Mouse (Mus musculus): ENCODE measurements around the gene Blvrb. TPM values are rescaled to one million over a fixed set of nuclear protein-coding genes. Genes with fewer than 3 reads are reported as not detected.
A peak's percentile ranks its signal among the peaks of the same experiment; 100 is the strongest.

The Blvrb gene
- total RNA-seq, 2 experiments from 2014 or later: 38.2 to 40.8 TPM

DNA sequence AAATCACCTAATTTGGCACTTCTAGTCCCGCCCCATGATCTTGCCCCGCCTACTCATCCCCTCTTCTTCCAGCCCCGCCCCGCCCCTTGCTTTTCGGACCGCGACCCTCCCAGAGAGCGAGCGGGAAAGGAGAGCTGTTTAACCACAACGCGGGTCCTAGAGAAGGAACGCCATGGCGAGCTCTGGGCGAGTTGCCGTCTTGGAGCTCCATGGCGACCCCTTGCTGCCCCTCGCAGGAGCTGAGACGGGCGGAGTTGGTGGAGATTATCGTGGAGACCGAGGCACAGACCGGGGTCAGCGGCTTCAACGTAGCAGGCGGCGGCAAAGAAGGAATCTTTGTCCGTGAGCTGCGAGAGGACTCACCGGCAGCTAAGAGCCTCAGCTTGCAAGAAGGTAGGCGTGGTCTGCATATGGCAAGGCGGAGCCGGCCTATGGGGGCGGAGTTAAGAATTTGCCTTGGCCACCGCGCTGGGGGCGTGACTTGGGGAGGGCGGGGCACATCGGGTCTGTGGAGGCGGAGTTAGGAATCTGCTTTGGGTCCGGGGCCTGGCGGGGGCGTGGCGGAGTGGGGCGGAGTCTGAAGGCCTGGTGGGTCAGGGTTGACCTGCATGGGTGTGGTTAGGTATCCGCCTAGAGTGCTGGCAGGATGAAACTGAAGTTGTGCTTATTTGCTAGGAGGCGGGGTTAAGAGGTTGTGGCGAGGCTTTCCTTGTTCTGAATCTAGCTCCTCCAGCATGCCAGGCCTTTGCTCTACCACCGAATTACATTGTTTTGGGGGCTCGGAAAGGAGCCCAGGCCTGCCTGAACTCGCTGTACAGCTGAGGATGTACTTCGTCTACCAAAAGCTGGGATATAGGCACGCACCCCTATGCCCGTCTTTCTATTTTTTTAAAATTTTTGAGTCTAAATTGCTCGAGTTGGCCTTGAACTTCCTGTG lies 60.2 kb downstream of the Blvrb start:
- DNase-seq: peak; percentile 98 to 99
- intact Hi-C loops (cut with DNase I): loop anchor here (2.0 kb wide), 1 partner anchor 33 kb away; no protein-coding TSS in a partner anchor

DNA sequence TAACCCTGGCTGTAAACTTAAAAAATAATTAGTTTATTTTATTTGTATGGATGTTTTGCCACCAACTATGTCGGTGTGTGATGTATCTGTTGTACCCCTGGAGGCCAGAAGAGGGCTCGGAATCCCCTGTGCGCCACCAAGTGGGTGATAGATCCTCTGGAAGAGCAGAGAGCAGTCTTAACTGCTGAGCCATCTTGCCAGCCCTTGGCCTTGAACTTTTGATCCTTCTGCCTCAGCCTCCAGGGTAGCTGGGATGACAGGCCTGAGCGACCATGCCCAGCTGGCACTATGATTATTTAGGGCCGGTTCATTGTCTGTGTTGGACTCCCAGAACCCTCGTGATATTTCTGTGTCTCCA lies 60.8 kb downstream of the Blvrb start:
- DNase-seq: peak; percentile 72 to 76
- intact Hi-C loops (cut with DNase I): loop anchor here (2.0 kb wide), 1 partner anchor 34 kb away; no protein-coding TSS in a partner anchor

DNA sequence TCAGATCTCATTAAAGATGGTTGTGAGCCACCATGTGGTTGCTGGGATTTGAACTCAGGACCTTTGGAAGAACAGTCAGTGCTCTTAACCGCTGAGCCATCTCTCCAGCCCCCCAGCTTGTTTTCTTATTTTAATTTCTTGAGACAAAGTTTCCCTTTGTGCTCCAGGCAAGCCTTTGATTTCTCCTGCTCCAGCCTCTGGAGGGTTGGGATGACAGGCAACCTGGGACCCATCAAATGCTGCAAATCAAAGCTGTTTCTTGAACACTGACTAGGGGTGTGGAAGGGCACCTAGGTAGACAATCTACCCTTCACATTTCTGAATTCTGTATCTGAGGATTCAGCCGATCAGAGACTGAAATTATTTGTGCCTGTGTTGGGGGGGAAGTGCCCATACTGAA lies 63.0 kb downstream of the Blvrb start:
- no peak for DNase-seq
- intact Hi-C loops (cut with DNase I): no loop called here

DNA sequence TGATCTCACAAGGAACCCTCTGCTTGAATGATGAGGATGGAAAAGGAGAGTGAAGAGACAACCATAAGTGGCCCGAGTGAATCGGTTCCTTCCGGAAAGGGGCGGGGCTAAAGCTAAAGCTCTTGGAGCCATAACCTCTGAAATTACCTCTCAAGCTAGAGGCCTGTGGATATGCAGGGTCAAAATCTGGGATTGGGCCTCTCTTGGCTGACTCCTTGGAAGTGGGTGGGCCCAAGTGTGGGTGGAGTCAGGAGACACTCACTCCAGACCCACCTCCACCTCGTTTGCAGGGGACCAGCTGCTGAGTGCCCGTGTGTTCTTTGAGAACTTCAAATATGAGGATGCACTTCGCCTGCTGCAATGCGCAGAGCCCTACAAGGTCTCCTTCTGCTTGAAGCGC lies 67.2 kb downstream of the Blvrb start:
- no peak for DNase-seq
- intact Hi-C loops (cut with DNase I): no loop called here

Other genes starting within 250 kb of the Blvrb start
- 1 to 10 TPM; 4.2 to 4.5 TPM for gene Itpkc, start 219.3 kb upstream of the Blvrb start, total RNA-seq (2021)
- gene Coq8b, start 215.0 kb upstream of the Blvrb start, total RNA-seq (2021): 10 to 100 TPM; 12.8 TPM
- gene Numbl, start 189.5 kb upstream of the Blvrb start, total RNA-seq (2021): 10 to 100 TPM; 10.7 to 13.8 TPM
- gene Ltbp4, start 110.3 kb upstream of the Blvrb start, total RNA-seq (2021): 100 to 1,000 TPM; 387 to 393 TPM
- 10 to 100 TPM; 13.8 to 17.5 TPM for gene Shkbp1, start 92.0 kb upstream of the Blvrb start, total RNA-seq (2021)
- gene Gm20479, start 90.6 kb upstream of the Blvrb start, total RNA-seq (2021): under 1 TPM in 1 of 2 experiments, not detected in 1; 0.99 TPM
- under 1 TPM; 0.74 to 0.87 TPM for gene Sptbn4, start 292 bp upstream of the Blvrb start, total RNA-seq (2021)
- 10 to 100 TPM in 1 of 2 experiments, 1 to 10 TPM in 1; 9.1 to 10.4 TPM for gene Sertad3, start 25.8 kb downstream of the Blvrb start, total RNA-seq (2021)
- gene Sertad1, start 38.9 kb downstream of the Blvrb start, total RNA-seq (2021): 10 to 100 TPM; 13.1 to 13.4 TPM
- 1 to 10 TPM; 3.1 to 3.6 TPM for gene Prx, start 51.3 kb downstream of the Blvrb start, total RNA-seq (2021)
- under 1 TPM; 0.31 to 0.55 TPM for gene Hipk4, start 75.3 kb downstream of the Blvrb start, total RNA-seq (2021)
- gene Pld3, start 105.2 kb downstream of the Blvrb start, total RNA-seq (2021): 10 to 100 TPM; 32.5 to 35.1 TPM
- 10 to 100 TPM; 60.3 to 65.0 TPM for gene 2310022A10Rik, start 105.3 kb downstream of the Blvrb start, total RNA-seq (2021)
- gene Akt2, start 143.6 kb downstream of the Blvrb start, total RNA-seq (2021): 100 to 1,000 TPM; 171 to 174 TPM
- gene Ttc9b, start 205.9 kb downstream of the Blvrb start, total RNA-seq (2021): not detected
- 10 to 100 TPM; 18.1 to 18.9 TPM for gene Map3k10, start 226.6 kb downstream of the Blvrb start, total RNA-seq (2021)
- under 1 TPM; 0.62 to 0.69 TPM for gene Zfp607b, start 241.4 kb downstream of the Blvrb start, total RNA-seq (2021)

Measured in heart, postnatal 10 days (tissue).